Mouse (Mus musculus): ENCODE measurements around the gene B4galnt1. TPM values are rescaled to one million over a fixed set of nuclear protein-coding genes. Genes with fewer than 3 reads are reported as not detected.
A peak's percentile ranks its signal among the peaks of the same experiment; 100 is the strongest.

B4galnt1 gene
- polyA plus RNA-seq (2015; fragmentation: Nextera tagmentation; extraction: Ambion mirVana) = 7.5 and 7.7 TPM in 2 replicates

GRCm38 (mm10) chr10:127164631-127165353, at the start of gene B4galnt1:
TSS of gene B4galnt1 (plus strand) at chr10:127165225.
- peak within 1 kb of the TSS; percentile 51 for H3K4me3 ChIP-seq (replicated peaks)
- peaks cover 28% of the 10 kb centered on the region for H3K4me1 ChIP-seq
- peak within 1 kb of the TSS; percentile 100 for H3K4me2 ChIP-seq
- 2% methylated on average over 52 of the region's 52 CpGs for WGBS
- H3K9ac ChIP-seq = peak within 1 kb of the TSS; percentile 64
- no peaks in the 10 kb centered on the region for H3K36me3 ChIP-seq
- ATAC-seq (replicated peaks; ENCODE audit: low FRiP score) = peak; percentile 89
- no peaks in the 10 kb centered on the region for H3K9me3 ChIP-seq (replicated peaks)
- no peak within 1 kb of the TSS; the same call in 1 of the 2 replicates for H3K27ac ChIP-seq
- peaks cover 62% of the 10 kb centered on the region for H3K27me3 ChIP-seq

DNA sequence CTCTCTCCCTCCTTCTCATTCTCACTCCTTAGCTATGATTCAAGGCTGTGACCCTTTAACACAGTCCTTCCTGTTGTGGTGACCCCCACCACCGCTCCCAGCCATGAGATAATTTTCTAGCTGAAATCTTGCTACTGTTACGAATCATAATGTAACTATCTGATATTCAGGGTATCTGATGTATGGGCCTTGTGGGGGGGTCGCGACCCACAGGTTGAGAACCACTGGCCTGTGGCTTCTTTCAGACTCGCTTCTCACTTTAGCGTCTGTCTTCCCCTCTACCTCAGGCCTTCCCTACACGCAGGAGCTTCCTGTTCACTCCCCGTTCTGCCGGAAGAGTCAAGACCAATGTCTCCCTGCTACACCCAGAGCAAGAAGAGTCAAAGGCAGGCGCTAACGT, 46.6 kb upstream of the B4galnt1 start:
- H3K4me3 ChIP-seq (replicated peaks) = no peak overlapping the region
- no peak overlapping the region for H3K4me2 ChIP-seq
- H3K4me1 ChIP-seq = peaks cover 23% of the 10 kb centered on the region
- 90% methylated on average over 11 of the region's 11 CpGs for WGBS
- no peak overlapping the region for H3K9ac ChIP-seq
- H3K27me3 ChIP-seq = no peaks in the 10 kb centered on the region
- H3K36me3 ChIP-seq = peaks cover 48% of the 10 kb centered on the region
- no peak for ATAC-seq (replicated peaks; ENCODE audit: low FRiP score)
- no peak overlapping the region for H3K27ac ChIP-seq
- no peaks in the 10 kb centered on the region for H3K9me3 ChIP-seq (replicated peaks)

- Histone ChIP-seq H3K27me3 (no peaks in the 10 kb centered on the region), H3K9me3 (replicated peaks) (no peaks in the 10 kb centered on the region), H3K4me3 (replicated peaks) (no peak overlapping the region), H3K9ac (no peak overlapping the region), H3K27ac (no peak overlapping the region), H3K4me2 (peak overlapping the region; percentile 97; the same call in 1 of the 2 replicates), H3K36me3 (peaks cover 48% of the 10 kb centered on the region), H3K4me1 (peaks cover 23% of the 10 kb centered on the region)
- ATAC-seq (replicated peaks; ENCODE audit: low FRiP score) = no peak
- 78% methylated on average over 10 of the region's 10 CpGs for WGBS
Observed at GRCm38 (mm10) chr10:127119229-127119628, 45.8 kb upstream of the B4galnt1 start.

- no peak overlapping the region for H3K27ac ChIP-seq
- H3K36me3 ChIP-seq = peaks cover 40% of the 10 kb centered on the region
- ATAC-seq (replicated peaks; ENCODE audit: low FRiP score) = peak; percentile 44
- 2% methylated on average over 34 of the region's 34 CpGs for WGBS
- H3K4me3 ChIP-seq (replicated peaks) = peak overlapping the region; percentile 95
- peaks cover 23% of the 10 kb centered on the region for H3K4me1 ChIP-seq
- no peaks in the 10 kb centered on the region for H3K27me3 ChIP-seq
- peak overlapping the region; percentile 97 for H3K4me2 ChIP-seq
- no peaks in the 10 kb centered on the region for H3K9me3 ChIP-seq (replicated peaks)
- peak overlapping the region; percentile 77 for H3K9ac ChIP-seq
Observed at GRCm38 (mm10) chr10:127120301-127121065, 44.5 kb upstream of the B4galnt1 start.

DNA sequence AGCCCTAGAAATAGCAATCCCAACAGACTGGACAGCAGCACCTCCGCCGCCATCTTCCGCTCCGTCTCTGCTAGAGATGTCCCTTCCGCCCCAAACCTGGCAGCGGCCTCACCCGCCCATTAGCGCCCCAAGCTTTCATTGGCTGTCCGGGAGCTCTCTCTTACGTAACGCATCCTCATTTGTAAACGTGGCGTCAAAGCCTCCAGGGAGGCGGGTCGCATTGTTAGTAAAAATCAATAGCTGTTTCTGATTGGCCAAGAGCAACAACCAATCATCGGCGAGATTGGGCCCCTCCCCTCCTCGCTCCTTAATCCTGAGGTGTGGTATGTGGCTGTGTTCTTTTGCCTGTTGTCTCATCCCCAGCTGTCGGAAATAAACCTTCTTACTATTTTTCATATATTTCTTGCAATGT, 44.0 kb upstream of the B4galnt1 start, which contains the start of gene Os9:
Gene Os9, minus strand, starts transcription at position 66 of the 412 bp plus-strand sequence.
- Histone ChIP-seq H3K4me1 (peaks cover 23% of the 10 kb centered on the region), H3K4me2 (peak within 1 kb of the TSS; percentile 97), H3K27ac (no peak within 1 kb of the TSS), H3K9ac (peak within 1 kb of the TSS; percentile 77), H3K27me3 (no peaks in the 10 kb centered on the region), H3K4me3 (replicated peaks) (peak within 1 kb of the TSS; percentile 95), H3K9me3 (replicated peaks) (no peaks in the 10 kb centered on the region), H3K36me3 (peaks cover 34% of the 10 kb centered on the region)
- WGBS = under 1% methylated on average over 19 of the region's 19 CpGs
- peak; percentile 98 for ATAC-seq (replicated peaks; ENCODE audit: low FRiP score)

- Histone ChIP-seq H3K4me2 (no peak overlapping the region), H3K9me3 (replicated peaks) (no peaks in the 10 kb centered on the region), H3K9ac (no peak overlapping the region), H3K4me1 (peaks cover 23% of the 10 kb centered on the region), H3K4me3 (replicated peaks) (no peak overlapping the region), H3K36me3 (peaks cover 25% of the 10 kb centered on the region), H3K27ac (no peak overlapping the region), H3K27me3 (no peaks in the 10 kb centered on the region)
- 76% methylated on average over 3 of the region's 3 CpGs for WGBS
- no peak for ATAC-seq (replicated peaks; ENCODE audit: low FRiP score)
Observed at GRCm38 (mm10) chr10:127122018-127122417, 43.0 kb upstream of the B4galnt1 start.

GRCm38 (mm10) chr10:127122784-127123435, 42.1 kb upstream of the B4galnt1 start:
- Histone ChIP-seq H3K4me2 (peak overlapping the region; percentile 64), H3K9ac (no peak overlapping the region), H3K27me3 (no peaks in the 10 kb centered on the region), H3K4me1 (peaks cover 23% of the 10 kb centered on the region), H3K4me3 (replicated peaks) (peak overlapping the region; percentile 29), H3K27ac (no peak overlapping the region), H3K36me3 (peaks cover 17% of the 10 kb centered on the region), H3K9me3 (replicated peaks) (no peaks in the 10 kb centered on the region)
- ATAC-seq (replicated peaks; ENCODE audit: low FRiP score) = peak; percentile 38; the same call in 1 of the 2 replicates
- 17% methylated on average over 13 of the region's 13 CpGs for WGBS

GRCm38 (mm10) chr10:127123436-127123805, 41.6 kb upstream of the B4galnt1 start:
- no peak for ATAC-seq (replicated peaks; ENCODE audit: low FRiP score)
- no peak overlapping the region for H3K9ac ChIP-seq
- H3K36me3 ChIP-seq = peaks cover 11% of the 10 kb centered on the region
- H3K9me3 ChIP-seq (replicated peaks) = no peaks in the 10 kb centered on the region
- 15% methylated on average over 4 of the region's 4 CpGs for WGBS
- H3K27me3 ChIP-seq = no peaks in the 10 kb centered on the region
- H3K4me2 ChIP-seq = peak overlapping the region; percentile 64
- peaks cover 23% of the 10 kb centered on the region for H3K4me1 ChIP-seq
- no peak overlapping the region for H3K27ac ChIP-seq
- peak overlapping the region; percentile 29 for H3K4me3 ChIP-seq (replicated peaks)

GRCm38 (mm10) chr10:127125210-127126001, 39.6 kb upstream of the B4galnt1 start:
- Histone ChIP-seq H3K4me2 (no peak overlapping the region), H3K27ac (no peak overlapping the region), H3K36me3 (no peaks in the 10 kb centered on the region), H3K27me3 (no peaks in the 10 kb centered on the region), H3K9me3 (replicated peaks) (no peaks in the 10 kb centered on the region), H3K4me3 (replicated peaks) (no peak overlapping the region), H3K4me1 (peaks cover 14% of the 10 kb centered on the region), H3K9ac (no peak overlapping the region)
- ATAC-seq (replicated peaks; ENCODE audit: low FRiP score) = no peak
- 80% methylated on average over 9 of the region's 9 CpGs for WGBS

DNA sequence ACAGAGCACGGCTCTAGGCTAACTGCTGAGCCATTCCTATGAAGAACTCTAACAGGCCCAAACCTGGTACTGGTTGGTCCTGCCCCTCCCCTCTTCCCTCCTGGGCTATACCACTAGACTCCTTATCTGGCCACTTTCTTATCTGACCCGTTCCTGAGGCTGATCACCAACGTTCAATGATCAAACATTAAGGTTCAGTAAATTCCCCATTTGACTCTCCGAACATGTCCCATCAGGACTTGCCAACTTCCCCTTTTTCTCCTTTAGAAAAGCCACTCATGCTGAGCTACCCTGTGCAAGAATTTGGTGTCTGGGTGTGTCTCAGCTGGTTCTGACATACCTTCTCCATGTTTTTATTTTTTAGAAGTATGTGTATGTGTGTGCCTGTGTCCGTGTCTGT, 38.4 kb upstream of the B4galnt1 start:
- H3K9ac ChIP-seq = no peak overlapping the region
- no peak overlapping the region for H3K4me3 ChIP-seq (replicated peaks)
- no peak for ATAC-seq (replicated peaks; ENCODE audit: low FRiP score)
- H3K27ac ChIP-seq = no peak overlapping the region
- peaks cover 11% of the 10 kb centered on the region for H3K4me1 ChIP-seq
- H3K9me3 ChIP-seq (replicated peaks) = no peaks in the 10 kb centered on the region
- no peak overlapping the region for H3K4me2 ChIP-seq
- H3K36me3 ChIP-seq = no peaks in the 10 kb centered on the region
- WGBS = 79% methylated on average over 5 of the region's 5 CpGs
- no peaks in the 10 kb centered on the region for H3K27me3 ChIP-seq

DNA sequence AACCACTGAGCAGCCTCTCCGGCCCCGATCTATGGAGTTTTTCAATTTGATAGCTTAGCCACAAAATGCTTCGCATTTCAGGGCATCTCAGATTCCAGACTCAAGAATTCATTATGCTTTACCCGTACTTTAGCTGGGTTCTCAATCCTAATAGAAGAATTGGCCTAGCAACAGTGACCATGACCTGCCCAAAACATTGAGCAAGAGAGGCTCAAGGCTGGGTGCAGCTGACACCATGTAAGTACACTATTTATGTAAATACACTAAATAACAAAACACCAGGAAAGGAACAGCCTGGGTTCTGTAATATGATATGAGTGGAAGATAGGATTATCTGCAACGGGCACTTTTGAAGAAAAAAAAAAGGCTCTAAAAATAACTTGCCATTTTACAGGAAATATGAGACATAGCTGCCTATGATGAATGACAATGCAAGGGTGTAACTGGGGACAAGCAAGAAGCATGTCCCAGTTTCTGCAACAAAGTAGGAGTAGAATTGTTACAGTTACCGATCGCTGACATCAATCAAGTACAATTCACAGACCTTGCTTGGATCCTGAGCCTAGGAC, 37.2 kb upstream of the B4galnt1 start:
- Histone ChIP-seq H3K27me3 (no peaks in the 10 kb centered on the region), H3K4me1 (peaks cover 7% of the 10 kb centered on the region), H3K9ac (no peak overlapping the region), H3K4me2 (no peak overlapping the region), H3K9me3 (replicated peaks) (no peaks in the 10 kb centered on the region), H3K4me3 (replicated peaks) (no peak overlapping the region), H3K36me3 (no peaks in the 10 kb centered on the region), H3K27ac (no peak overlapping the region)
- ATAC-seq (replicated peaks; ENCODE audit: low FRiP score) = no peak
- WGBS = 69% methylated on average over 7 of the region's 7 CpGs
